Mouse (Mus musculus) small intestine, adult 10 weeks (tissue): ENCODE data around the gene Gmeb1. TPM values are rescaled to one million over a fixed set of nuclear protein-coding genes. Genes with fewer than 3 reads are reported as not detected.

Experiments used
- polyA plus RNA-seq: library from polyadenylated mRNA; stranded (reverse); fragments of 350-450 nt; fragmentation: Illumina TruSeq; extraction: RNeasy Lipid Tissue Mini Kit (QIAGEN cat#74804); gene quantifications from one replicate; pipeline ENCODE4 v1.2.3, GENCODE M21; 2014; ENCODE audit warnings: low replicate concordance

The Gmeb1 gene
- 3.2 TPM for polyA plus RNA-seq

GRCm38 (mm10) chr4:132261514-132262357 lies at the start of gene Gmeb1:
Gmeb1 (minus strand) TSS chr4:132261602.

GRCm38 (mm10) chr4:132302939-132303479 lies 41.6 kb upstream of the Gmeb1 start, which contains the start of gene Rab42:
Rab42 (minus strand) TSS chr4:132303385.

GRCm38 (mm10) chr4:132274156-132274862 lies 12.9 kb upstream of the Gmeb1 start, which contains the start of gene Taf12:
Taf12 (plus strand) TSS chr4:132274375.

GRCm38 (mm10) chr4:132211953-132212734 lies 49.3 kb downstream of the Gmeb1 start, which contains the start of gene Ythdf2:
Ythdf2 (minus strand) TSS chr4:132212303.

Other genes with a start within 250 kb of the Gmeb1 start
- not detected for gene Gm10300, start 186.9 kb downstream of the Gmeb1 start, polyA plus RNA-seq
- 33.1 TPM for gene Epb41, start 186.3 kb downstream of the Gmeb1 start, polyA plus RNA-seq
- not detected for gene Oprd1, start 117.1 kb downstream of the Gmeb1 start, polyA plus RNA-seq
- 86.0 TPM for gene Ythdf2, start 49.3 kb downstream of the Gmeb1 start, polyA plus RNA-seq
- 21.8 TPM for gene Taf12, start 12.8 kb upstream of the Gmeb1 start, polyA plus RNA-seq
- gene Rab42, start 41.8 kb upstream of the Gmeb1 start, polyA plus RNA-seq: not detected
- 4.9 TPM for gene Trnau1ap, start 67.9 kb upstream of the Gmeb1 start, polyA plus RNA-seq
- 5.2 TPM for gene Rcc1, start 92.0 kb upstream of the Gmeb1 start, polyA plus RNA-seq
- 32.2 TPM for gene Phactr4, start 160.9 kb upstream of the Gmeb1 start, polyA plus RNA-seq
- gene Med18, start 202.3 kb upstream of the Gmeb1 start, polyA plus RNA-seq: 2.1 TPM
- gene Sesn2, start 248.9 kb upstream of the Gmeb1 start, polyA plus RNA-seq: 0.15 TPM